Mouse (Mus musculus) limb, embryonic 10.5 days (tissue): ENCODE results near the gene Srpx2. TPM values are rescaled to one million over a fixed set of nuclear protein-coding genes. Genes with fewer than 3 reads are reported as not detected.
A peak's percentile ranks its signal among the peaks of the same experiment; 100 is the strongest.

Experiments used
- DNase-seq: peaks from one replicate; pipeline ENCODE4 v3.0.0-alpha.2; 2017; ENCODE audit warnings: low spot score
- H3K27ac ChIP-seq: fragments of 300-500 bp; sonication (generic); 2 replicates; pipeline ENCODE4 v1.5.1; 2016; ENCODE audit warnings: mild to moderate bottlenecking
- H3K27me3 ChIP-seq: fragments of 300-500 bp; sonication (generic); 2 replicates; pipeline ENCODE4 v1.6.1; 2016; ENCODE audit warnings: low read depth, mild to moderate bottlenecking; ENCODE audit not compliant: poor library complexity, severe bottlenecking
- H3K36me3 ChIP-seq: fragments of 300-500 bp; sonication (generic); 2 replicates; pipeline ENCODE4 v1.6.1; 2016; ENCODE audit warnings: mild to moderate bottlenecking, moderate library complexity
- H3K4me1 ChIP-seq: fragments of 300-500 bp; sonication (generic); 2 replicates; pipeline ENCODE4 v1.6.1; 2016
- H3K4me3 ChIP-seq: fragments of 300-500 bp; sonication (generic); 2 replicates; pipeline ENCODE4 v1.5.1; 2016; ENCODE audit warnings: mild to moderate bottlenecking, moderate library complexity
- H3K9me3 ChIP-seq: fragments of 300-500 bp; sonication (generic); replicated peaks from 2 replicates; pipeline ENCODE4 v1.6.1; 2016; ENCODE audit warnings: mild to moderate bottlenecking
- WGBS: fragments of 180-500 bp; shearing (Covaris S2); methylation state at CpG from one replicate; pipeline ENCODE4 v1.1.7; 2016; 5-methylcytosine and 5-hydroxymethylcytosine counted together
- polyA plus RNA-seq: library from polyadenylated mRNA; unstranded; fragments of >200 nt; fragmentation: Nextera tagmentation; extraction: Ambion mirVana; gene quantifications from 2 replicates; pipeline ENCODE4 v1.2.1, GENCODE M21; 2016

Gene Srpx2
- polyA plus RNA-seq, 1 experiment from 2014 or later: 0.15 TPM

DNA sequence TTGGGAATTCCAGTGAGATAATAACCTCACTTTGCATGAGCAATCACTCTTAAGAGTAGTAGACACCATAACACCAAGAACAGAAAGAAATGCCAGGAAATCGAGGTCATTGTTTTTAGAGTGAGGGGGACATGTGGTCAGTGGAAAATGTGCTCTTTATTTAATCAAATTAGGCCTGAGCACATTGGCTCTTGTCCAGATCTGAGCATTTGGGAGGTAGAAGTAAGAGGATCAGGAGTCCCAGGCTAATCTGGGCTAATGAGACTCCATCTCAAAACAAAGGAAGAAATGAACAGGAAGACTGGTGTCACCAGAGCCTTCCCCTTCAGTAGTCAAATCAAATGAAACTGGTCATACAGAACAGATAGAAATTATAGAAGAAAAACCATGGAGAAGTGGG, 31.3 kb downstream of the Srpx2 start:
- DNase-seq: no peak
- WGBS: 73% methylated on average over 1 of the region's 1 CpGs
- peaks cover 89% of the 10 kb centered on the region for H3K27me3 ChIP-seq

DNA sequence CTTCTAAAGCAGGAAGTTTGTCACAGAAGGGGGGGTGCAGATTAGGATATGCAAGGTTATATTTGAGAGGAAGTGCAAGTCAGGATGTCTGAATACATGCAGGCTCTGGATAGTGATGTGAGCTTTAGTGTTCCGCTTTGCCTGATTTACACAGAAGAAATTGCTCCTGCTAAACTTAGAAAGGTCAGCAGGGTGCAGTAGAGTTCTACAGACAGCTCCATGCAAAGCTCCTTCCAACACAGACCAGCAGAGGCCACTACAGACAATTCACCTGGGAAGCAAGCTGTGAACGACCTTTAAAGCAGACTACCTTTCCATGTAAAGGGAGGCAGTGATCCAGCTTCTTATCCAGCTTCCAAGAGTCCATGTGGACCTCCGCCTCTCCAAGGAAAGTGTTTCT, 39.2 kb downstream of the Srpx2 start:
- WGBS: 31% methylated on average over 3 of the region's 3 CpGs
- Histone ChIP-seq H3K27me3 (peaks cover 74% of the 10 kb centered on the region), H3K27ac (no peak overlapping the region), H3K9me3 (no peaks in the 10 kb centered on the region), H3K36me3 (no peaks in the 10 kb centered on the region), H3K4me1 (no peaks in the 10 kb centered on the region), H3K4me3 (no peak overlapping the region)
- peak; percentile 34 for DNase-seq

More for the DNA sequence above, 31.3 kb downstream of the Srpx2 start:
- H3K4me1 ChIP-seq: no peaks in the 10 kb centered on the region
- no peak overlapping the region for H3K4me3 ChIP-seq
- H3K9me3 ChIP-seq: no peaks in the 10 kb centered on the region
- H3K27ac ChIP-seq: no peak overlapping the region
- no peaks in the 10 kb centered on the region for H3K36me3 ChIP-seq

DNA sequence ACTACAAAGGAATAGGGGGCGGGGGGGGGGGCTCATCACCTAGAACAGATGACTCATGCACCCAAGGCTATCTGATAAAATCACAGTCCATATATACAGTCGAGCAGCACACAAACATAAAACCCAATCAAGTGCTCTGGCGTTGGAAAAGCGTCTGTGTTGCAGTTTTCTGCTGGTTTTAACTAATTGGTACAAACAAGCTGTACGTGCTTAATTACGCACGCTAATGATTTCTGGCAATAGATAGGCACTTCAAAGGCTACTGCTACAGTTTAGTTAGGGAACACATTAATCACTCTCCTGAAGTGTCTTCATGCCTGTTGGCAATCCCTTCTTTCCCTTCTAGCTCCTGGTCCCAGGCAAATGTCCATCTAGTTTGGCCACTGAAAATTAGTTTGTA, 46.4 kb downstream of the Srpx2 start:
- DNase-seq: no peak
- Histone ChIP-seq H3K27me3 (peaks cover 76% of the 10 kb centered on the region), H3K27ac (no peak overlapping the region), H3K36me3 (no peaks in the 10 kb centered on the region), H3K4me3 (no peak overlapping the region), H3K9me3 (no peaks in the 10 kb centered on the region), H3K4me1 (no peaks in the 10 kb centered on the region)
- 53% methylated on average over 7 of the region's 7 CpGs for WGBS

DNA sequence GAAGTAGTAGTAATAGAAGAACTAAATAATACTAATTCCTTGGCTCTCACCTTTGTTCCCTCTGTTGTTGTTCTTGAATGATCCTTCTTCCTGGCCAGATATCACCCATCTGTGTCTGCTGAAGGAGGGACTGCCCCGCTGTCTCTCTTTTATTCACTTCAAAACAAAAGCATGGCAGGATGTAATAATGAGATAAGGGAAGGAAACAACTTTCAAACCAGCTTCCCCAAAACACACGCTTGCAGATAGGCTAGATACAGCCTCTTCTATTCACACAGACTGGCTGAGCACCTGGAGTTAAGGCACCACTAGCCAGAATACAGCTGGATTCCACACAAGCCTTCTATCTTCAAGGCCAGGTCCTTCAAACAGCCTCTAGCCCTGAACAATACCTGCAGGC, 52.4 kb downstream of the Srpx2 start:
- H3K4me3 ChIP-seq: no peak overlapping the region
- no peak overlapping the region for H3K27ac ChIP-seq
- DNase-seq: no peak
- no peaks in the 10 kb centered on the region for H3K4me1 ChIP-seq
- peaks cover 70% of the 10 kb centered on the region for H3K27me3 ChIP-seq
- H3K9me3 ChIP-seq: no peaks in the 10 kb centered on the region
- 71% methylated on average over 2 of the region's 2 CpGs for WGBS
- H3K36me3 ChIP-seq: no peaks in the 10 kb centered on the region

DNA sequence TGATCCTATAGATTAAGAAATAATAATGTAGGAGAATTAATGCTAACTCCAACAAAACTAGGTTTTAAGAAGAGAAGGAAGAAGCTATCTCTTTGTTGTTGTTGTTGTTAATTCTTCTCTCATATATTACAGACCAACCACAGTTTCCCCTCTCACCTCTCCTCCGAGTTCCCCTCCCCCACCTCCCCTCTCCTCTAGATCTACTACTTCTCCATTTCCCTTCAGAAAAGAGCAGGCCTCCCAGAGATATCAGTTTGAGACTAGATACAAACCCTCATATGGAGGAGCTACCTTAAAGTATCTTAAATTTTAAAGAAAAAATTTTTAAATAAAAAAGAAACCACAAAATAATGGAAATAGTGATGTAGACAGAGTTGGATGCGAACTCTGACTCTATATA, 56.4 kb downstream of the Srpx2 start:
- H3K4me1 ChIP-seq: no peaks in the 10 kb centered on the region
- no peak overlapping the region for H3K27ac ChIP-seq
- H3K27me3 ChIP-seq: peaks cover 65% of the 10 kb centered on the region
- no peaks in the 10 kb centered on the region for H3K36me3 ChIP-seq
- H3K9me3 ChIP-seq: no peaks in the 10 kb centered on the region
- no peak overlapping the region for H3K4me3 ChIP-seq
- WGBS: 93% methylated on average over 2 of the region's 2 CpGs
- no peak for DNase-seq

DNA sequence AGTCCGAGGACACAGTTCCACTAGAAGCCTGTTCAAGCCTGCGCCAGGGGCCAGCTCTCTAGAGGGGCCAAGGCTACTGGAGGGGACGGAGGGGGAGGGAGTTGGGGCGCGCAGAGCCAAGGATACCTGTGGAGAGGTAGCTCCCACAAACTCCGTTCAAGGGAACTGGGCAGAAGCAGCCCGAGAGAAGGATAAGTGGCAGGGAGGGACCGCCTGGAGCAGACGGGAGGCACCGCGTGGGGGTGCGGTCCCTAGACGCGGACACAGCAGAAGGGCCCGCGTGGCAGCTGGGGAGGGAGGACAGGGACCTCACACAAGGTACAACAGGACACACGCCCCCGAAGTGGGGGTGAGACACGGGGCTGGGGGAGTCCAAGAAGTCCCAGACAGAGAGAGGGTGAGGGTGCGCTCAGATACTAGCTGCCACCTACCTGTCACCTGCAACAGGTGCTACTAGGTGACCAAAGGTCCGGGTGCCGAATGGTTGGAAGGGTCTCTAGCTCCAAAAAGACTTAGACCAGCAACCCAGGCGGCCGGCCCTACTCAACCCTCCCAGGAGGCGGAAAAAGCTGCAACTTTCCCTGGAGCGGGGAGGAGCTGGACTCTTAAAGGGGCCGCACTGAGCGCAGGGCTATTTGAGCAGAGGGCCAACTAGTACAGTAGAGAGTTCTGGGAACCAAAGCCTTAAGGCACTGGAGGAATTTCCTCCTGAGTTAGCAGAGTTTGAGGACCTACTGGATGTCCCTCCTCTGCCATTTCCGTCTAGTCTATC, 73.2 kb downstream of the Srpx2 start, which contains the start of gene Sytl4:
Gene Sytl4 (minus strand): TSS at position 582 of the 772 bp plus-strand sequence.
- peak; percentile 48 for DNase-seq
- no peaks in the 10 kb centered on the region for H3K36me3 ChIP-seq
- H3K4me3 ChIP-seq: peak within 1 kb of the TSS; percentile 53
- no peaks in the 10 kb centered on the region for H3K9me3 ChIP-seq
- peaks cover 85% of the 10 kb centered on the region for H3K27me3 ChIP-seq
- H3K4me1 ChIP-seq: peaks cover 4% of the 10 kb centered on the region; the same call in 1 of the 2 replicates
- no peak within 1 kb of the TSS for H3K27ac ChIP-seq
- WGBS: 16% methylated on average over 29 of the region's 29 CpGs

Other genes starting within 250 kb of the Srpx2 start
- 3.1 and 4.0 TPM in 2 replicates for gene Pcdh19, start 219.4 kb upstream of the Srpx2 start, polyA plus RNA-seq
- not detected in 2 replicates for gene Tnmd, start 57.4 kb upstream of the Srpx2 start, polyA plus RNA-seq
- gene Tspan6, start 10.0 kb upstream of the Srpx2 start, polyA plus RNA-seq: 189 and 208 TPM in 2 replicates
- 0.79 and 1.7 TPM in 2 replicates for gene Sytl4, start 73.4 kb downstream of the Srpx2 start, polyA plus RNA-seq
- gene Cstf2, start 150.8 kb downstream of the Srpx2 start, polyA plus RNA-seq: 67.8 and 69.1 TPM in 2 replicates